12 mouse cellular contexts compared by ENCODE assay signal in the genomic region with DNA sequence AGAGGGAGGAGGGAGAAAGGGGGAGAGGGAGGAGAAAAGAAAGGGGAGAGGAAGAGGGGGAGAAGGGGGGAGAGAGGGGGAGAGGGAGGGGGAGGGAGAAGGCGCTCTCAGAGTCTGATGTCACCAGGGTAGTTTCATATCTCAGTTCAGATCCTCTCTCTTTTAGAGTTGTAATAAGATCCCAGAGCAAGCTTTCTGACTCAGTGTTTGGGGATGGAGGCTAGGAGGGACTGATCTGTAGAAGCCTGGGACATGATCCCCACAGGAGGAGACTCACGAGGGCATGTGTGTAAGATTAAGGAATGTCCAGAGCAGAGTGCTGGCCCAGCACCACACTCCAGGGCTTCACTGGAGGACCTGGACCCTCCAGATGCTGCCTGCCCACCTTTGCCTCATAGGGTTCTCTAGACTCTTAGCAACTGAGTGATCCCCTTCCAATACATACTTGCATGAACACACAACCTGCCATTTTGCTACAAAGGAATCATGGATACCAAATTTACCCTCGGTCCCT. TPM values are rescaled to one million over a fixed set of nuclear protein-coding genes. Genes with fewer than 3 reads are reported as not detected.
A peak's percentile ranks its signal among the peaks of the same experiment; 100 is the strongest.
DNase-seq lines count a peak whose midpoint lies in the region; ATAC-seq and TF ChIP-seq lines count a peak whose summit lies in the region.
"Had no signal": no experiment of that assay in that cellular context is flagged by ENCODE, and none has a peak within 500 bp of the region (broad histone marks: within the 10 kb centered on the region; RNA-seq: fewer than 3 reads in every experiment).

No protein-coding gene starts in this region.

- no peaks in the 10 kb centered on the region for H3K79me2 ChIP-seq in CH12.LX (replicated peaks; ENCODE audit: control insufficient read depth, extremely low read depth, insufficient read depth, poor library complexity, severe bottlenecking)

- TF ChIP-seq EP300 in CH12.LX (IDR thresholded peaks at IDR 0.05; ENCODE audit: low read length) = 0 out of 2 replicates have a peak, but pooled peaks have one; percentile 11

- peak overlapping the region; percentile 57; the same call in 1 of the 2 replicates for H3K4me2 ChIP-seq in heart, embryonic 14.5 days (ENCODE audit: low read length)
- 0 out of 2 replicates have a peak overlapping the region, but pooled peaks have one; percentile 21 for H3K4me2 ChIP-seq in CH12.LX (ENCODE audit: insufficient read depth, low read depth, poor library complexity, severe bottlenecking)
- peak overlapping the region; percentile 75 for H3K4me2 ChIP-seq in embryonic facial prominence, embryonic 13.5 days
- peak overlapping the region; percentile 63 for H3K4me2 ChIP-seq in limb, embryonic 12.5 days

- no peak for DNase-seq in heart, postnatal 25 days (ENCODE audit: low spot score)
- DNase-seq in CH12.LX (ENCODE audit: extremely low read depth) = no peak
- DNase-seq in urinary bladder, postnatal 10 days (ENCODE audit: low spot score) = no peak
- DNase-seq in gastrocnemius, postnatal 25 days = no peak
- no peak for DNase-seq in left cerebral cortex, adult 8-10 months (ENCODE audit: low spot score in 2 of 2)
- DNase-seq: cerebellum, adult 11-12 months; lung, postnatal 14 days had no signal

- no peaks in the 10 kb centered on the region for H3K36me3 ChIP-seq in heart, embryonic 14.5 days (ENCODE audit: control insufficient read depth, insufficient read depth, low read length)
- no peaks in the 10 kb centered on the region for H3K36me3 ChIP-seq in CH12.LX (replicated peaks in 1 of 2; ENCODE audit: control insufficient read depth in 1 of 2, insufficient read depth in 1 of 2, low read length in 1 of 2)
- H3K36me3 ChIP-seq in embryonic facial prominence, embryonic 13.5 days = no peaks in the 10 kb centered on the region
- no peaks in the 10 kb centered on the region for H3K36me3 ChIP-seq in limb, embryonic 12.5 days
- H3K36me3 ChIP-seq: forebrain, embryonic 15.5 days had no signal

- WGBS in heart, embryonic 14.5 days = 25% methylated on average over 3 of the region's 3 CpGs
- 22% methylated on average over 3 of the region's 3 CpGs for WGBS in embryonic facial prominence, embryonic 13.5 days
- WGBS in limb, embryonic 12.5 days = 36% methylated on average over 3 of the region's 3 CpGs

- no peak for TF ChIP-seq RAD21 in CH12.LX (IDR thresholded peaks at IDR 0.05; ENCODE audit: low read depth, low read length)

- no peak overlapping the region for H3K4me3 ChIP-seq in heart, embryonic 14.5 days (ENCODE audit: control insufficient read depth in 1 of 2, insufficient read depth in 1 of 2, low read depth in 1 of 2, low read length in 2 of 2)
- no peak overlapping the region for H3K4me3 ChIP-seq in CH12.LX (replicated peaks in 1 of 3; ENCODE audit: low read depth in 2 of 3, low read length in 2 of 3, poor library complexity in 1 of 3)
- peak overlapping the region; percentile 49 for H3K4me3 ChIP-seq in embryonic facial prominence, embryonic 13.5 days
- peak overlapping the region; percentile 36; the same call in 1 of the 2 replicates for H3K4me3 ChIP-seq in limb, embryonic 12.5 days (replicated peaks)

- intact Hi-C loops in heart, postnatal 25 days (cut with DNase I) = no loop called here

- ATAC-seq in heart, embryonic 14.5 days (ENCODE audit: insufficient number of reproducible peaks, insufficient read depth, low FRiP score, low read depth) = no peak
- ATAC-seq in embryonic facial prominence, embryonic 13.5 days (ENCODE audit: insufficient number of reproducible peaks, insufficient read depth, low FRiP score, low TSS enrichment, low read depth) = no peak
- no peak for ATAC-seq in limb, embryonic 12.5 days (ENCODE audit: insufficient number of reproducible peaks, insufficient read depth, low FRiP score, low TSS enrichment, low read depth)
- ATAC-seq: forebrain, embryonic 15.5 days had no signal

- no peaks in the 10 kb centered on the region for H3K9me3 ChIP-seq in heart, embryonic 14.5 days (ENCODE audit: control insufficient read depth, low read length)
- H3K9me3 ChIP-seq in CH12.LX (replicated peaks; ENCODE audit: low read length) = no peaks in the 10 kb centered on the region
- H3K9me3 ChIP-seq in embryonic facial prominence, embryonic 13.5 days = no peaks in the 10 kb centered on the region
- H3K9me3 ChIP-seq in limb, embryonic 12.5 days = no peaks in the 10 kb centered on the region
- H3K9me3 ChIP-seq: forebrain, embryonic 15.5 days had no signal

- no peak for TF ChIP-seq CTCF in CH12.LX (conservative IDR thresholded peaks at IDR 0.05 in 1 of 2, IDR thresholded peaks at IDR 0.05 in 1 of 2; ENCODE audit: low read depth in 2 of 2, low read length in 2 of 2)

- peak overlapping the region in 1 of 2 experiments; percentile 70; a peak in 1 of 4 replicates for H3K27ac ChIP-seq in heart, embryonic 14.5 days (replicated peaks in 1 of 2; ENCODE audit: control insufficient read depth in 1 of 2, insufficient read depth in 1 of 2, low read depth in 2 of 2, low read length in 2 of 2)
- H3K27ac ChIP-seq in CH12.LX (ENCODE audit: insufficient read depth, low read depth) = no peak overlapping the region
- peak overlapping the region; percentile 89 for H3K27ac ChIP-seq in embryonic facial prominence, embryonic 13.5 days
- H3K27ac ChIP-seq in limb, embryonic 12.5 days = peak overlapping the region; percentile 76
- H3K27ac ChIP-seq: forebrain, embryonic 15.5 days had no signal

- in situ Hi-C loops in CH12.LX (cut with MboI; ENCODE audit: low pct_ligation_motif_present, low pct_unique_long_range_greater_than_20kb, low sequenced_read_pairs) = loop anchor here (25.0 kb wide), 1 partner anchor 310 kb away; no protein-coding TSS in a partner anchor

- peaks cover 29 to 38% of the 10 kb centered on the region in 2 experiments; a peak in 3 of 4 replicates for H3K4me1 ChIP-seq in heart, embryonic 14.5 days (ENCODE audit: control insufficient read depth in 2 of 2, insufficient read depth in 2 of 2, low read length in 2 of 2)
- H3K4me1 ChIP-seq in CH12.LX (ENCODE audit: control insufficient read depth in 1 of 2, insufficient read depth in 2 of 2) = peaks cover 15 to 29% of the 10 kb centered on the region in 2 experiments
- H3K4me1 ChIP-seq in embryonic facial prominence, embryonic 13.5 days = peaks cover 81% of the 10 kb centered on the region
- peaks cover 57% of the 10 kb centered on the region for H3K4me1 ChIP-seq in limb, embryonic 12.5 days (replicated peaks)

- peak overlapping the region; percentile 41; the same call in 1 of the 2 replicates for H3K9ac ChIP-seq in heart, embryonic 14.5 days (ENCODE audit: low read length)
- no peak overlapping the region for H3K9ac ChIP-seq in CH12.LX (ENCODE audit: insufficient read depth, low read depth)
- peak overlapping the region; percentile 74; the same call in 1 of the 2 replicates for H3K9ac ChIP-seq in embryonic facial prominence, embryonic 13.5 days
- H3K9ac ChIP-seq in limb, embryonic 12.5 days (replicated peaks) = no peak overlapping the region
- H3K9ac ChIP-seq: forebrain, embryonic 15.5 days had no signal

- dilution Hi-C loops in CH12.LX (cut with MboI; ENCODE audit: extremely low pct_ligation_motif_present, extremely low pct_unique_long_range_greater_than_20kb, low sequenced_read_pairs) = no loop called here

- no peak for TF ChIP-seq POLR2A in CH12.LX (IDR thresholded peaks at IDR 0.05; ENCODE audit: low read depth, low read length)

- peaks cover 5% of the 10 kb centered on the region; the same call in 1 of the 2 replicates for H3K27me3 ChIP-seq in heart, embryonic 14.5 days (ENCODE audit: control insufficient read depth, insufficient read depth, low read length)
- peaks cover 86% of the 10 kb centered on the region for H3K27me3 ChIP-seq in CH12.LX (replicated peaks)
- H3K27me3 ChIP-seq in embryonic facial prominence, embryonic 13.5 days = no peaks in the 10 kb centered on the region
- 0 out of 2 replicates have a peak, but pooled peaks cover 5% of the 10 kb centered on the region for H3K27me3 ChIP-seq in limb, embryonic 12.5 days
- H3K27me3 ChIP-seq: forebrain, embryonic 15.5 days had no signal

RNA-seq across cellular contexts. Expression of gene C1qtnf1, which starts 0.7 kb away (rescaled TPM):
- 7.3 and 7.5 TPM in 2 replicates for polyA plus RNA-seq in heart, embryonic 14.5 days (2014; fragmentation: Nextera tagmentation; extraction: Ambion mirVana)
- 10 to 100 TPM; 17.7 to 31.0 TPM for total RNA-seq in heart, postnatal 25 days (2021)
- total RNA-seq in CH12.LX (2012; rRNA removed) (0.13 and 0.76 TPM in 2 replicates), CH12.LX (2014; rRNA removed) (0.15 and 0.19 TPM in 2 replicates)
- 0.12 TPM in 1 of 2 replicates, not detected in the other for polyA plus RNA-seq in CH12.LX (2012; ENCODE audit: insufficient read length, low read depth)
- 14.7 and 16.5 TPM in 2 replicates for polyA plus RNA-seq in embryonic facial prominence, embryonic 13.5 days (2015; fragmentation: Nextera tagmentation; extraction: Ambion mirVana)
- 3.4 and 4.8 TPM in 2 replicates for polyA plus RNA-seq in limb, embryonic 12.5 days (2016; fragmentation: Nextera tagmentation; extraction: Ambion mirVana)
- 10 to 100 TPM in 1 of 2 experiments, 1 to 10 TPM in 1; 9.2 to 13.4 TPM for total RNA-seq in gastrocnemius, postnatal 25 days (2021)
- 1 to 10 TPM; 4.4 to 5.3 (median 4.9) TPM for total RNA-seq in left cerebral cortex, adult 8-10 months (2022)
- total RNA-seq: neutrophil, adult 5-6 weeks had no signal

RNA-seq across cellular contexts. Expression of gene Cant1, which starts 8.4 kb away (rescaled TPM):
- polyA plus RNA-seq in heart, embryonic 14.5 days (2014; fragmentation: Nextera tagmentation; extraction: Ambion mirVana) = 12.0 and 19.2 TPM in 2 replicates
- total RNA-seq in heart, postnatal 25 days (2021) = 10 to 100 TPM; 16.0 to 17.2 TPM
- total RNA-seq in CH12.LX (2012; rRNA removed) = 36.7 and 40.2 TPM in 2 replicates
- total RNA-seq in CH12.LX (2014; rRNA removed) = 25.1 and 28.8 TPM in 2 replicates
- 31.2 and 31.8 TPM in 2 replicates for polyA plus RNA-seq in CH12.LX (2012; ENCODE audit: insufficient read length, low read depth)
- 28.9 and 30.7 TPM in 2 replicates for polyA plus RNA-seq in embryonic facial prominence, embryonic 13.5 days (2015; fragmentation: Nextera tagmentation; extraction: Ambion mirVana)
- 30.5 and 32.0 TPM in 2 replicates for polyA plus RNA-seq in limb, embryonic 12.5 days (2016; fragmentation: Nextera tagmentation; extraction: Ambion mirVana)
- 1 to 10 TPM; 9.3 to 9.9 TPM for total RNA-seq in gastrocnemius, postnatal 25 days (2021)
- 10 to 100 TPM; 36.6 to 40.3 (median 38.8) TPM for total RNA-seq in left cerebral cortex, adult 8-10 months (2022)

RNA-seq across cellular contexts. Expression of gene Lgals3bp, which starts 25.4 kb away (rescaled TPM):
- 7.2 and 12.7 TPM in 2 replicates for polyA plus RNA-seq in heart, embryonic 14.5 days (2014; fragmentation: Nextera tagmentation; extraction: Ambion mirVana)
- total RNA-seq in heart, postnatal 25 days (2021) = 10 to 100 TPM; 19.2 to 24.0 TPM
- total RNA-seq in CH12.LX (2012; rRNA removed) (67.3 and 93.0 TPM in 2 replicates), CH12.LX (2014; rRNA removed) (134 and 146 TPM in 2 replicates)
- polyA plus RNA-seq in CH12.LX (2012; ENCODE audit: insufficient read length, low read depth) = 310 and 338 TPM in 2 replicates
- polyA plus RNA-seq in embryonic facial prominence, embryonic 13.5 days (2015; fragmentation: Nextera tagmentation; extraction: Ambion mirVana) = 5.6 and 6.8 TPM in 2 replicates
- 4.1 and 4.3 TPM in 2 replicates for polyA plus RNA-seq in limb, embryonic 12.5 days (2016; fragmentation: Nextera tagmentation; extraction: Ambion mirVana)
- total RNA-seq in gastrocnemius, postnatal 25 days (2021) = 10 to 100 TPM; 11.0 to 14.7 TPM
- total RNA-seq in left cerebral cortex, adult 8-10 months (2022) = 10 to 100 TPM; 20.8 to 62.8 (median 36.9) TPM

RNA-seq across cellular contexts. Expression of gene Engase, which starts 49.3 kb away (rescaled TPM):
- polyA plus RNA-seq in heart, embryonic 14.5 days (2014; fragmentation: Nextera tagmentation; extraction: Ambion mirVana) = 3.1 and 4.8 TPM in 2 replicates
- total RNA-seq in heart, postnatal 25 days (2021) = 1 to 10 TPM; 5.7 to 6.3 TPM
- total RNA-seq in CH12.LX (2012; rRNA removed) (12.1 and 13.6 TPM in 2 replicates), CH12.LX (2014; rRNA removed) (6.0 and 7.0 TPM in 2 replicates)
- 6.2 and 9.7 TPM in 2 replicates for polyA plus RNA-seq in CH12.LX (2012; ENCODE audit: insufficient read length, low read depth)
- polyA plus RNA-seq in embryonic facial prominence, embryonic 13.5 days (2015; fragmentation: Nextera tagmentation; extraction: Ambion mirVana) = 6.5 and 9.6 TPM in 2 replicates
- 8.8 and 9.4 TPM in 2 replicates for polyA plus RNA-seq in limb, embryonic 12.5 days (2016; fragmentation: Nextera tagmentation; extraction: Ambion mirVana)
- 1 to 10 TPM; 5.4 to 9.5 TPM for total RNA-seq in gastrocnemius, postnatal 25 days (2021)
- 10 to 100 TPM; 12.6 to 18.2 (median 15.3) TPM for total RNA-seq in left cerebral cortex, adult 8-10 months (2022)

Comparison
In these comparisons a context has a peak if more than half of its experiments do, and no peak if none do; other contexts are left out.
1. H3K4me2 ChIP-seq: peak in every context shown above with its lines; median percentile 75 in embryonic facial prominence, embryonic 13.5 days; 63 in limb, embryonic 12.5 days; 57 in heart, embryonic 14.5 days; 21 in CH12.LX.
2. H3K4me3 ChIP-seq: peak in embryonic facial prominence, embryonic 13.5 days (single experiment) and limb, embryonic 12.5 days (single experiment); none in heart, embryonic 14.5 days (0 of 2) and CH12.LX (0 of 3).
3. H3K9ac ChIP-seq: peak in heart, embryonic 14.5 days (single experiment) and embryonic facial prominence, embryonic 13.5 days (single experiment); none in CH12.LX (single experiment) and limb, embryonic 12.5 days (single experiment).